Mouse (Mus musculus): Measurements from ENCODE around the gene Pde6d. TPM values are rescaled to one million over a fixed set of nuclear protein-coding genes. Genes with fewer than 3 reads are reported as not detected.

Gene Pde6d
- total RNA-seq, 2 experiments from 2014 or later: 52.1 to 53.6 TPM

DNA sequence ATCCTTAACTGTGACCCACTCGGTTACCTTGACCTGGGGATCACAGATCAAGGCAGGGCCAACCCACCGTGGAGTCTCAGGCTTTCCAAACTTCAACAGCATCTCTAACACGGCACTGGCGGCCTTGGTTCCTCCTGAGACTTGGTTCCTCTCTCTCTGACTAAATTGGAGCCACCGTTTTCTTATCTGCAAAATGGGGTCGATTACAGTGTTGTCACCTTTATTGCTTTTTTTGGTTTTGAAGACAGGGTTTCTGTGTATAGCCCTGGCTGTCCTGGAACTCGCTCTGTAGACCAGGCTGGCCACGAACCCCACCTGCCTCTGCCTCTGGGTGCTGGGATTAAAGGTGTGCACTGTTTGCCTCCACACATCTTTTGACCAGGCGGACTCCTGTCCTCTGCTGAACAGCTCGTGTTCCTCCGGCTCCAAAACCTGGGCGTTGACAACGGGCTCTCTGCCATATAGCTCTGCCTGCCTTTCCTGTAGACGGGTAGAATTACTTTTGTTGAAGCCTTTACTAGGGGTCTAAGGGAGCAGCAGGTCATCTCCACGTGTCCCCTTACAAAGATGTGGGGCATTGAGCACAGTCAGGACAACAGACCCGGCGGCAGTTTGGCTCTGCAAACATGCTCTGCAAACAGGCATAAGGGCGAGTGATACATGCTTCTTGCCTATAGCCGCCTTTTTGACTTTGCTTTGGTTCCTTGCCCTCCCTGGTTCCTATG lies 77.6 kb downstream of the Pde6d start:
- no peak for DNase-seq (ENCODE audit: low spot score in 2 of 2)

DNA sequence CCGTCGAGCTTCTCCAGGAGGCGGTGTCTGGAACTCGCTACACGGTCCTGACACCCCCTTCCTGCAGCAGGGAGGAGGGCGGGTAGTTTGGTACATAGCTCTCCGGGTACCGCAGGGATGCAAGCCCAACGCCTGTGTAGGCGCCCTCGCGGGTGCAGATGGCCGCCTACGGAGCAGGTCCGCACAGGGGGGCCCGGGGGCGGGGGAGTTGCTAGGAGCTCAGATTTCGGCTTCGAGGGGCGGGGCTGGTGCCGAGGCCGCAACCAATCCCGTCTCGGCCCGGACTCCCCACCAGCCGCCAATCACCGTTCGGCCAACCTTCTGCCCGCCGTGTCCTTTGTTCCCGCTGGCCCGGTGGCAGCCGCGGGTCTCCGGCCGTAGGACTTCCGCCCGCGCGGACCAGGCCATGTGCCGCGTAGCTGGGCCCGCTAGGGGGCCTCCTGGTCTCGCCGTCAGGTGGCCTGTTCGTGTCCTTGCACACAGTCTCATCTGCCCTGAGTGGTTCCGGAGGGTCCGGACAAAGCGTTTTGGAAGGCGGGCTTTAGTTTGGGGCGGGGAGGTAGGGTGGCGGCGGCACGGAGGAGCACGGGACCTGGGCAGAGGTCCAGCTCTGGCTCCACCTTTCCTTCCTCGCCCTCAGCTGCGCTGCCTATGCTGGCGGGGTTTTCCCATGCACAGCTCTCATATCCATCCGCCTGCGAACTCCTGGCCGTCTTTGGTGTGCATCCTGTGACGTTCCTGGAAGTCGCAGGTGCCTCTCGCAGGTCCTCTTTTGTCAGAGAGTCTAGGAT lies 78.3 kb downstream of the Pde6d start:
- DNase-seq (ENCODE audit: low spot score in 2 of 2): peak; percentile 94 to 98

DNA sequence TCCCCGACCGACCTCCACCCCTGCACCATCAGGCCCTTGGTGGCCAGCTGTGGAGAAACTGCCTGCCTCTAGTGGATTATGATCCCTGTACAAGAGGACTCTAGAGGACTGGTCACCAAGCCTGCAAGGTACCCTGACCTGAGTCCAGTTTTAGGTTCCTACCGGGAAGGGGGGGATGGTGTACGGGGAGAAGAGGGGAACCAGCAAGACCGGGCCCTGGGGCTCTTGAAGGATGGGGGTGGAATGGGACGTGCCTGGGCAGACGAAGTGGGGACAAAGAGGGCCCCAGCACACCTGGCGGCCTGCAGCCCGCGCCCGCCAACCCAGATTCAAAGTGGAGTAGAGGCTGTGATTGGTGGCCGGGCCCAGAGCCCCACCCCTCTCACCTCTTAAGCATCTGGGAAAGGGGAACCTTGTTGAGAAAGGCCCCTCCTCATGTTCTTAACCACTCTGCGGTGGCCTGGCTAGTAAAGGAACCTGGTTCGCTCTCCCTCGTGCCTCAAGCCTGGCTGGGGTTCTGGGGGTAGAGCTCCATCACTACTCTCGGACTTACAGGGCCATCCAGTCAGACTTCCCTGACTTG lies 79.2 kb downstream of the Pde6d start:
- no peak for DNase-seq (ENCODE audit: low spot score in 2 of 2)

DNA sequence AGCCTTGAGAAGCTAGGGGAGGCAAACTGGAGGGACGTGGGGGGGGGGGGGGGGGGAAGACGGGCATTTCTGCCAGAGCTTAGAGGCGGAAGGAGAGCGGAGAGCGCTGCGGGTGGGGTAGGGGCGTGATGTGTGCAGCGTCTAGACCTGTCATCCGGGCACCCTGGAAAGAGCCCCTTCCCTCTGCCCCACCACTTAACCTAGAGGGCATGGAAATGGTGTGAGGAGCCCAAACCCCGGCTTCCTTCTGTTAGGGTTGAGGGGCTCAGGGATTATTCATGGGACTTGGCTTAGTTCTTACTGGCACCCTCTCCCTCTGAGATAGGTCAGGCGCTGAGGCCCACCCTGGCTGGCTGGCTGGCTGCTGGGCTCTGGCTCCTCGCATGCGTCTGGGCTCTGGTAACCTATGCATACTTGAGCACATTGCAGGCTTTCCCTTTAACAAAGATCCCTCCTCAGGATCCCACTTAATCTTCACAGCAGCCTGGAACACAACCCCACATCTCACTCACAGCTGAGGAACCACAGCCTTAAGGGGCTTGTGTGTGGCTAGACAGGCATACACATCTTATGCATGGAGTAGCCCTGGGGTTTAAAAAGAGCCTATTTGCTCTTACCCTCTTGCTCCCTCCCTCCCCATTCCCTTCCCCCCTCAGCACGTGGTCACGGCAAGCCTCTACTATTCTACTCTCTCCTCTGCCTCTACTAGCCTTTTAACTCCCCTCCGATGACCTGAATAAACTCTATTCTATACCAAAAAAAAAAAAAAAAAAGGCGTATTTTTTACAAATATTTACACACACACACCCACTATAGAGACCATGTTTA lies 80.0 kb downstream of the Pde6d start:
- DNase-seq (ENCODE audit: low spot score in 2 of 2): no peak

DNA sequence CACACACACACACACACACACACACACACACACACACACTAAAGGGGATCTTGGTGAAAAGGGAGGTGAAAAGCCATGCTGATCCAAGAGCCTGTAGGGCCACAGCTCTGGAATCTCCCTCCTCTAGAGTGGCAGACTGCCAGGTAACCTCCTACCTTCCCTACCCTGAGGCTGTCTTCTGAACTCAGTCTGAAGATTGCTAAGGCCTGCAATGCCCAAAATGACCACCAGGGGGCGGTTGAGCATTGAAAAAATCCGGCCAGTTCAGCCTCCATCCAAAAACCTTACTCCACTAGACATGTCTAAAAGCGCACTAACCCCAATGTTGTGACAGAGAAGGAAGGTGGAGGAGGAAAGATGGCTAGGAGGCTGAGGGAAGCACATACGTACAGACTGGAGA lies 80.9 kb downstream of the Pde6d start:
- peak; percentile 89 to 90 for DNase-seq (ENCODE audit: low spot score in 2 of 2)

DNA sequence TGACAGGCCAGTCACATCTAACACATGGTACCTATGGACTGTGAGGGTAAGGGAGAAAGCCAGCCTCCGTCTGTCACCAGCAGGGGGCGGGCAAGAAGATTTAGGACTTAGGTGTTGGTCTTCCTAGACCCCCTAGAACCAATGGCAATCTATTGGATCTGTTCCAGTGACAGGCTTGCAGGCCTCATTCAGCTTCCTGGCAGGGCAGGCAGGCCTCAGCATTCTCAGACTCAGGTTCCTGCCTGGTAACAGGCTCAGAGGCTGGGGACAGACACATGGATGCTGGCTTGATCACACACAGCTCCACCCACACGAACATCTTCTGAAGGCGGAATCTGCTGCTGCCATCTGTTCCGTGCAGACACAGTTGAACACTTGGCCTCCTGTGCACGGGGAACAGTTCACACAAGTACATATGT lies 81.3 kb downstream of the Pde6d start:
- DNase-seq (ENCODE audit: low spot score in 2 of 2): peak in 1 of 2 experiments; percentile 63

DNA sequence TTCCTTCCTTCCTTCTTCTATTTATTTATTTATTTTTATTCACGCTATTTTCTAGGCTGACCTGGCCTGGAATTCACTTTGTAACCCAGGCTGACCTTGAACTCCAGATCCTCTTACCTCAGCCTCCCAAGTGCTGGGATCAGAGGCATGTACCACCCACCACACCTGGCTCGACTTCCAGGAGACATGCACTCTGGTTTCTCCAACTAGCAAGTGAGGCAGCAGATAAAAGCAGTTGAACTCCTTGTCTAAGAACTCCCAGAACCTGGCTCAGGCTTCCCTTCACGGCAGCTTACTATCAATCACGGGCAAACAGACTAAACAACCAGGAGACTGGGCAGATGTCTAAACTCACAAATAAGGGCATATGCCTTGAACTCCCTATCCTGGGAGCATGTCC lies 81.7 kb downstream of the Pde6d start:
- DNase-seq (ENCODE audit: low spot score in 2 of 2): no peak

DNA sequence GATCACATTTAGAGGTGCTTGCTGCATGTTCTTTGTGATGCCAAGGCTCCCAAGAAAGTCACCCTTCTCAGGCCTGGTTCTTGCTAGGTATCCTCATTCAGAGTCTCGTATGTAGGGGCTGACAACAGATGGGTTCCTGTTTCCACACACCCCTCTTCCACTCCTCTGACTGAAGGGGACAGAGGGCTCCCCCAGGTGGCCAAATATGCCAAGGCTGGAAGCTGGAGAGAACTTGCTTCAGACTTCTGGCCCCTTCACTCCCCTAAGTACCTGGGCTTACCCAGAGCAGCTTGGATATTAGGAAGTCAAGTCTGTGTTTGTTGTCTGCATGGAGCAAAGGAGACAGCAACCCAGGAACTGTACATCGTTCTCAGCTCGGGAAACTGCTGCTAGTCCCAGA lies 82.5 kb downstream of the Pde6d start:
- peak in 1 of 2 experiments; percentile 71 for DNase-seq (ENCODE audit: low spot score in 2 of 2)

DNA sequence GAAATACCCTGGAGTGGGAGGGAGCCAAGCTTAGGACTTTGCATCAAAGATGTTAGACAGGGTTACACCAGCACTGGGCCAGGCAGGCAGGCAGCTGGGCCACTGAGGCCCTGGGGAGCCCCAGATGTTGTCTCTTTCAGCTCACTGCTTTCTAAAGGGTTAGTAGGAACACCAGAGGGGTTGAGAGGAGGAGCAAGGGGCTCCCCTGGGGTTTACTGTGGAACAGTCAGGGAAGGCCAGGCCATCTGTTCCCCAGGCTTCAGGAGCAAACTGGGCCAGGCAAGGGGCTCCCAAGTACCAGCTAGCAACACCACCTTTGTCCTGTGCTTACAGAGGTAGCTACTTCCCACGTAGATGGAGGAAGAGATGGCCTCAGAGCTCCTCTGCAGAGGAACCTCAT lies 83.8 kb downstream of the Pde6d start:
- DNase-seq (ENCODE audit: low spot score in 2 of 2): no peak

DNA sequence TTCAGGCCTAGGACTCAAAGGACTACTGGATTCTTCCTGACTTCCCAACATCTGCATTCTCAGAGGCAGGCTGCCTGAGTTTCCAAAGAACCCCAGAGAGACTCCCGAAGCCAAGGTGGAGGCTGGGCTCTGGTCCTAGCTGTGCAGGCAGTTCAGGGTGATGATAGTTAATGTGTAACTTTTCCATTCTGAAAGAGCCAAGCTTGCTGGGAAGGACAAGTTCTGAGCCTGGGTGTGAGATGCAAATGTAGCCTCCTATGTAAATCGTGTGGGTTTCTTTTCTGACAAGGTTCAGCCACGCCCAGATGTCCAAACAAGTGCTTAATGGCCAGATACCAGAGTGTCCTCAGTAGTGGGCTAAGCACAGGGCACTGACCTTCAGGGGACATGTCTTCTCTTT lies 84.4 kb downstream of the Pde6d start:
- DNase-seq (ENCODE audit: low spot score in 2 of 2): no peak

DNA sequence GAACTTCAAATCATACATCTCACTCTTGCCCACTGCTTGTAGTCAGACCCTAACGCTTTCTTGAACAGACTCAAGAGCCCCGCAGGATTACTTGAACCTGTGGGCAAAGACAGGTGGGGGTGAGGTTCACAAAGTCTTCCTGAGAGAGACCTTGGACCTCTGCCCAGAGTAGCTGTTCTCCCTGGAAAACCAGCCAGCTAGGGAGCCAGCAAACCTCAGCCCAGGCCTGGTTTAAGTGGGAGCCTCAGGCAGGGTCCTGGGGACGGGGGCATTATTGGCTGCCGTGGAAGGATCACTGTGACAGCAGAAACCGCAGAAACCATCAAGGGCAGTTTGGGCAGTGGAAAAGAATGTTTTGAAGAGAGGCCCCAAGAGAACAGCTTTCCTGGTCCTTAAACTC lies 85.1 kb downstream of the Pde6d start:
- no peak for DNase-seq (ENCODE audit: low spot score in 2 of 2)

DNA sequence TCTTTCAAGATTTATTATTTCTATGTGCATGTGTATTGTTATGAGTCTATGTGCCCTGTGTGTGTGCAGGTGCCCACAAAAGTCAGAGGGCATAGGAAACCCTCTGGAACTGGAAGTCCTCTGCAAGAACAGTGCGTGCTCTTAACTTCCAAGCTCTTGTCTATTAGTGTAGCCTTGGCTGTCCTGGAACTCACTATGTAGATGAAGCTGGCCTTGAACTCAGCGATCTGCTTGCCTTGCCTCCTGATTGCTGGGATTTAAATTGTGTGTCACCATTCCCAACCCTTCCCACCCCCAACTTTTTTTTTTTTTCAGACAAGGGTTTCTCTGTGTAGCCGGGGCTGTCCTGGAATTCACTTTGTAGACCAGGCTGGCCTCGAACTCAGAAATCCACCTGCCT lies 86.1 kb downstream of the Pde6d start:
- no peak for DNase-seq (ENCODE audit: low spot score in 2 of 2)

DNA sequence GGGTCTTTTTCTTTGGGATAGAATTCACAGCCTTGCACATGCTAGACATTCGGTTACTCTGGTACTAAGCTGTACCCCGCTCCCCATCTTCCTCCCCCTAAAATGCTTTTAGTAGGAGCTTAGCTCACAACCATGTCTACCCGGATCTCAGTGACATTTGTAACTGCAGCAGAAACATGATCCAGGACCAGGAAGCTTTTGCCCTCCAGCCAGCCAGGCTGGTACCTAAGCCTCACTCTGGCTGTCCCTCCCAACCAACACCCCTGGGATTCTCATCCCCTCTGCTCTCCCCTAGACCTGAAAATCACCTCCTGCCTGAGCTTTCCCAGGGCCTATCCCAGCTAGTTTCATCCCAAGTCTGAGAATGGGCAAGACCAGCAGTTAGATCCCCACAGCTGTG lies 88.6 kb downstream of the Pde6d start:
- DNase-seq (ENCODE audit: low spot score in 2 of 2): no peak

Other genes with a start within 250 kb of the Pde6d start
- 100 to 1,000 TPM; 185 to 230 TPM for gene Ncl, start 223.2 kb downstream of the Pde6d start, total RNA-seq (2021)
- gene Nmur1, start 156.4 kb downstream of the Pde6d start, total RNA-seq (2021): not detected
- not detected for gene Tex44, start 156.3 kb downstream of the Pde6d start, total RNA-seq (2021)
- gene Ptma, start 55.9 kb downstream of the Pde6d start, total RNA-seq (2021): 100 to 1,000 TPM; 655 to 661 TPM
- gene Cops7b, start 275 bp upstream of the Pde6d start, total RNA-seq (2021): 10 to 100 TPM; 15.7 to 16.8 TPM
- gene Nppc, start 87.9 kb upstream of the Pde6d start, total RNA-seq (2021): 1 to 10 TPM; 3.9 to 6.8 TPM
- gene Dis3l2, start 121.2 kb upstream of the Pde6d start, total RNA-seq (2021): 10 to 100 TPM; 21.0 to 22.4 TPM